Mouse (Mus musculus) intestine, postnatal 0 days (tissue): ENCODE results near the gene Fabp6. TPM values are rescaled to one million over a fixed set of nuclear protein-coding genes. Genes with fewer than 3 reads are reported as not detected.

Experiments
- ATAC-seq: fragments of 200-750 bp; cut with Nextera tagmentation; 2 replicates; pipeline ENCODE4 v1.8.0; 2017; ENCODE audit warnings: mild to moderate bottlenecking, moderate TSS enrichment, moderate library complexity
- H3K27ac ChIP-seq: fragments of 300-500 bp; sonication (generic); 2 replicates; pipeline ENCODE4 v1.5.1; 2014; ENCODE audit warnings: mild to moderate bottlenecking, low read depth, low read length, moderate library complexity
- H3K27me3 ChIP-seq: fragments of 300-500 bp; sonication (generic); replicated peaks from 2 replicates; pipeline ENCODE4 v1.6.1; 2014; ENCODE audit warnings: low read length, mixed read lengths; ENCODE audit not compliant: control insufficient read depth, insufficient read depth
- H3K36me3 ChIP-seq: fragments of 300-500 bp; sonication (generic); 2 replicates; pipeline ENCODE4 v1.6.1; 2014; ENCODE audit warnings: mild to moderate bottlenecking, moderate library complexity; ENCODE audit not compliant: control insufficient read depth, insufficient read depth
- H3K4me1 ChIP-seq: fragments of 300-500 bp; sonication (generic); replicated peaks from 2 replicates; pipeline ENCODE4 v1.6.1; 2014; ENCODE audit warnings: antibody characterized with exemption, low read length, mixed read lengths; ENCODE audit not compliant: control insufficient read depth, insufficient read depth
- H3K4me2 ChIP-seq: fragments of 300-500 bp; sonication (generic); replicated peaks from 2 replicates; pipeline ENCODE4 v1.6.1; 2014; ENCODE audit warnings: low read depth, mild to moderate bottlenecking, moderate library complexity
- H3K4me3 ChIP-seq: fragments of 300-500 bp; sonication (generic); 2 replicates; pipeline ENCODE4 v1.5.1; 2014; ENCODE audit warnings: low read depth, low read length
- H3K9ac ChIP-seq: fragments of 300-500 bp; sonication (generic); 2 replicates; pipeline ENCODE4 v1.6.1; 2014; ENCODE audit warnings: mild to moderate bottlenecking, low read depth, low read length
- H3K9me3 ChIP-seq: fragments of 300-500 bp; sonication (generic); 2 replicates; pipeline ENCODE4 v1.6.1; 2016; ENCODE audit warnings: mixed run types; ENCODE audit not compliant: control insufficient read depth
- CTCF ChIP-seq: sonication (generic); IDR thresholded peaks from 2 replicates; pipeline ENCODE4 v1.5.1; 2016; ENCODE audit warnings: low read depth, mild to moderate bottlenecking, control low read depth, antibody characterized with exemption, moderate library complexity
- WGBS: fragments of 180-500 bp; shearing (Covaris S2); extraction: QIAGEN DNeasy Blood & Tissue Kit; methylation state at CpG from one replicate; pipeline ENCODE4 v1.1.7; 2014; 5-methylcytosine and 5-hydroxymethylcytosine counted together
- polyA plus RNA-seq: library from polyadenylated mRNA; unstranded; fragments of >200 nt; fragmentation: Nextera tagmentation; extraction: Ambion mirVana; gene quantifications from 2 replicates; pipeline ENCODE4 v1.2.1, GENCODE M21; 2015

Gene Fabp6
- polyA plus RNA-seq, 1 experiment from 2014 or later, result 127 TPM

DNA sequence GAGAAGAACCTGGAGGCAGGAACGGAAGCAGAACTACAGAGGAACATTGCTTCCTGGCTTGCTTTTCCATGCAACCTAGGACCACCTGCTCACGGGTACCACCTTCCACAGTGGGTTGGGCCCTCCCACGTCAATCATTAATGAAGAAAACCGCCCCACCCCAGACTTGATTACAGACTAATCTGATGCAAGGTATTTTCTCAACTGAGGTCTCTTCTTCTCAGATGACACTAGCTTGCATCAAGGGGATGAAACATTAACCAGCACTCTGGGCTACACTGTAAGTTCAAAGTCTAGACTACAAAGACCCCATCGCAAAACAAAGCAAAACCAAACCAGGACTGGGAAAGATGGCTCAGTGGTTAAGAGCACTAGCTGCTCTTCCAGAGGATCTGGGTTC is 20.4 kb upstream of the Fabp6 start:
- no peaks in the 10 kb centered on the region for H3K27me3 ChIP-seq
- no peaks in the 10 kb centered on the region for H3K36me3 ChIP-seq
- H3K27ac ChIP-seq, result no peak overlapping the region
- H3K4me2 ChIP-seq, result 0 out of 2 replicates have a peak overlapping the region, but pooled peaks have one; percentile 9
- no peak overlapping the region for H3K9ac ChIP-seq
- TF ChIP-seq CTCF, result no peak
- no peak overlapping the region for H3K4me3 ChIP-seq
- ATAC-seq, result peak; percentile 39; the same call in 1 of the 2 replicates
- WGBS, result 40% methylated on average over 5 of the region's 5 CpGs
- 0 out of 2 replicates have a peak, but pooled peaks cover 4% of the 10 kb centered on the region for H3K4me1 ChIP-seq
- no peaks in the 10 kb centered on the region for H3K9me3 ChIP-seq

DNA sequence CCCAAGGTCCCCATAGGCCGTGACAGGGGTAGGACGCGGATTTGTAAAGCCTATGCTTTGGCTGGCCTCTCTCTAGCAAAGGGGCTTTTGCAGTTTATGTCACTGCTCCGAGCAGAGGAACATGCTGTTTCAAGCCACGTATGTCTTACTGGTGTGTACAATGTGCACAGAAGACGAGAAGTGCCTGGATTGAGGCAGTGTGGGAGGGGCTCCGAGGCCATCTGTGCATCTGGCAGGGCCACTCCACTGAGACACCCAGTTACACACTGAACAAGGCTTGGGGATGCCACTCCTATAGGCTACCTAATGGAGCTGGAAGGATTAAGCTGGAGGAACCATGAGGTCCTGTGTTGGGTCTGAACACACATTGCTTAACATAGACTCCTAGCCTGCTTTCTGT is 17.1 kb upstream of the Fabp6 start:
- Histone ChIP-seq H3K4me1 (no peaks in the 10 kb centered on the region), H3K9me3 (0 out of 2 replicates have a peak, but pooled peaks cover 3% of the 10 kb centered on the region), H3K9ac (no peak overlapping the region), H3K36me3 (no peaks in the 10 kb centered on the region), H3K4me3 (no peak overlapping the region), H3K4me2 (no peak overlapping the region), H3K27ac (no peak overlapping the region), H3K27me3 (no peaks in the 10 kb centered on the region)
- no peak for TF ChIP-seq CTCF
- WGBS, result 63% methylated on average over 7 of the region's 7 CpGs
- ATAC-seq, result no peak

DNA sequence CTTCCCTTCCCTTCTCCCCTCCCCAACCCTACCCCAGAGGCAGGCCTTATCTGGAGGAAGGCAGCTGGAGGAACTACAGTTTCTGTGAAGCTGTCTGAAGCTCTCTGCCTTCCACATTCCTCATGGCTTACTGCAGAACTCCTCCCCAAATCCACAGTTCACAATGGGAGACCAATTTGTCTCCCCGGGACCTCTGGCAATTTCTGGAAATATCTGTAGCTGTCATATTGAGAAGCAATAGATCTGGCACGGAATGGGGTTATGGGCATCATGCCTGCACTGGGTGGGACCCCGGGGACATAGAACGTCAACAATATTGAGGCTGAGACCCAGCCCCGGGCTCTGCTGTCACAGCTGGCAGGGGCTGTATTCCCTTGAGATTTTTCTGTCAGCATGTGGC is 16.6 kb upstream of the Fabp6 start:
- ATAC-seq, result no peak
- H3K4me2 ChIP-seq, result no peak overlapping the region
- 0 out of 2 replicates have a peak, but pooled peaks cover 3% of the 10 kb centered on the region for H3K9me3 ChIP-seq
- H3K27ac ChIP-seq, result no peak overlapping the region
- H3K4me1 ChIP-seq, result no peaks in the 10 kb centered on the region
- no peak overlapping the region for H3K4me3 ChIP-seq
- no peaks in the 10 kb centered on the region for H3K36me3 ChIP-seq
- no peak for TF ChIP-seq CTCF
- no peak overlapping the region for H3K9ac ChIP-seq
- H3K27me3 ChIP-seq, result no peaks in the 10 kb centered on the region
- 49% methylated on average over 5 of the region's 5 CpGs for WGBS

DNA sequence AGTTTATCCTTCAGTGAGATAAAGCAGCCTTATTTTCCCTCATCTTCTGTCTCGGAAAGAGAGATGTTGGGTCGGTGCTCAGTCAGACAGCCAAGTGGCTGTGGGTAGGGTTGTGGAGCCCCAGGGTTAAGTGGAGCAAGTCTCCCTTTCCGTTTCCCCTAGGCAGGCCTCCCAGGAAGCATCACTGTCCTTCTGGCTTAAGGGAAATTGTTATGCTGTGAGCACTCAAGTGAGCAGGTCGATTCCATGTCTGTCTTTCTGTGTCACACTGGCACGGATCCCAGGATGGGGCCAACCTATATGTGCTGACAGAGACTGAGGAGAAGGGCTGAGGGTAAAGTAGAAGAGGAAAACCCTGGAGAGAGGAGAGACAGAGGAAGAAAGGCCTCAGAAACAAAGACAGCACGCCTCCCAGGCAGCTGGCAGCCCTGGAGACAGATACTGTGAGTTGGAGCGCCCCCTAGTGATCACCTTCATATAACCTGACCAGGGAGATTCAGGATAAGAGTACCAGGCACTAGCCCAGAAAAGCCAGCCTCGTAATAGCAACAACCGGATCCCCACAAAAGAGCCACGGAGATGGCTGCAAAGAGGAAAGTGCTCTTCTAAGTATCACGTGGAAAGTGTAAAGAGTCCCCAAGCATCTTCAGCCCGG is 11.6 kb upstream of the Fabp6 start:
- TF ChIP-seq CTCF, result peak; percentile 90
- 0 out of 2 replicates have a peak, but pooled peaks cover 3% of the 10 kb centered on the region for H3K9me3 ChIP-seq
- WGBS, result 25% methylated on average over 12 of the region's 12 CpGs

DNA sequence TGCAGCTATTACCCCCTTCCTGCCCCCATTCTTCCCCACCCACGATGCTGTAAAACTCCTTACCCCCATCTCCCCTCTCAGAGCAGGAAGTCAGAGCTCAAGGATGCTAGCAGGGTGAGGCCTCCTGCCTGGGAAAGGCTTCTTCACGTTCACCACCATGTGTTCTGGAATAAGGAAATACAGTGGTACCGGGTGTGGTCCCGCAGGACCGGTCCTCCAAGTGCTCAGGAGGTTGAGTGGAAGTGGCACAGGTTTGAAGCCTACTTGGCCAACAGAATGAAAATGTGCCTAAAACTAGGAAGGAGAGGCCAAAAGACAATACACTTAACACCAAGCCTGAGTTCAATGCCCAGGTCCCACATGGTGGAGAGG is 9.3 kb upstream of the Fabp6 start:
- H3K27ac ChIP-seq, result no peak overlapping the region
- no peak for TF ChIP-seq CTCF
- no peak overlapping the region for H3K4me3 ChIP-seq
- no peaks in the 10 kb centered on the region for H3K4me1 ChIP-seq
- WGBS, result 32% methylated on average over 5 of the region's 5 CpGs
- H3K9ac ChIP-seq, result no peak overlapping the region
- 0 out of 2 replicates have a peak, but pooled peaks cover 3% of the 10 kb centered on the region for H3K9me3 ChIP-seq
- H3K4me2 ChIP-seq, result no peak overlapping the region
- ATAC-seq, result peak; percentile 45
- H3K36me3 ChIP-seq, result no peaks in the 10 kb centered on the region
- H3K27me3 ChIP-seq, result no peaks in the 10 kb centered on the region

More for the DNA sequence above, 11.6 kb upstream of the Fabp6 start:
- Histone ChIP-seq H3K27me3 (no peaks in the 10 kb centered on the region), H3K27ac (no peak overlapping the region), H3K4me3 (no peak overlapping the region), H3K9ac (no peak overlapping the region), H3K36me3 (no peaks in the 10 kb centered on the region), H3K4me1 (no peaks in the 10 kb centered on the region), H3K4me2 (no peak overlapping the region)
- peak; percentile 58; the same call in 1 of the 2 replicates for ATAC-seq

DNA sequence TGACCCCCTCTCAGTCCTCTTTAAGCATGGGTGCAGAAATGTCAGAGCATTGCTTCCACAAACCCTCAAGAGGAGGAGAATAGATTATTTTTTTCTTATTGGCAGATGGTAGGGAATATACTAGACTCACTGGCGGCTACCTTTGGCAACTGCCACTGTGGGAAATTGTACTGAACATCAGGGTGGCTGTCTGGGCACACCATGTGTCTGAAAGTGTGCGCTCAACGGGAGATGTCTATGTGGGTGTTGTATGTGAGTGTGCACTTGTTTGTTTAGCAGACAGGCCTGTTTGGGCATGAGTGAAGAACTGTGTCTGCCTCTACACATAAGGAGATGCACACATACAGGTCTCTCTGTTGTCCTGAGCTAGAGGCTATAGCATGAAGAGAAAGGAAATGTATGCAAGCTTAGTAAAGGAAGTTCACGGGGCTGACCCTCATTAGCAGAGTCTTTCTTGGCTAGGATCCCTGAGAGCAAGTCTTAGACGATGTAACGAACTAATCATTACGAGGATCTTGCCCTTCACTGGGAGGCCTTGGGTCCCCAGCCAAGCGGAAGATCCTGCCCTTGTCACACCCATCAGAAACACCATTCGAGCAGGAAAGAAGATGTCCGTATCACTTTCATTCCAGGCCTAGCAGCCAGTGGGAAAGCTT is 8.8 kb upstream of the Fabp6 start:
- TF ChIP-seq CTCF, result no peak
- Histone ChIP-seq H3K4me2 (no peak overlapping the region), H3K4me1 (no peaks in the 10 kb centered on the region), H3K36me3 (no peaks in the 10 kb centered on the region), H3K27me3 (no peaks in the 10 kb centered on the region), H3K27ac (no peak overlapping the region), H3K9ac (no peak overlapping the region), H3K9me3 (no peaks in the 10 kb centered on the region), H3K4me3 (no peak overlapping the region)
- ATAC-seq, result peak; percentile 20; the same call in 1 of the 2 replicates
- 58% methylated on average over 10 of the region's 10 CpGs for WGBS
